Mouse (Mus musculus): ENCODE measurements around the gene Itga11. TPM values are rescaled to one million over a fixed set of nuclear protein-coding genes. Genes with fewer than 3 reads are reported as not detected.

Itga11 gene
- total and polyA plus RNA-seq, 2 experiments from 2014 or later: 0.48 to 2.2 TPM

DNA sequence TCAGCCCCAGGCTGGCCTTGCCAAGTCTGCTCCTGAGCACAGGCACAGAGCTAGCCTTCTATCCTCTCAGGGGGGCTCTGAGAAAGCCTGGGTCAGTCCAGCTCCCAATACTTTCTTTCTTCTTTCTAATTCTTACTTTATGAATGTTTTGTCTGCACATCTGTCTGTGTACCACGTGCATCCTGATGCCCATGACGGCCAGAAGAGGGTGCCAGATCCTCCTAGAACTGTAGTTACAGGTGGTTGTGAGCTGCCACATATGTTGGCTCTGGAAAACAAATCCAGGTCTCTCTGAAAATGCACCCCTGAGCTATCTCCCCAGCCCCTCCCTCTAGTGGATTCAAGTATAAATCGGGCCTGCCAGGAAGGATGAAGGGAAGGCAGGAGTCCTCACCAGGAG lies 82.0 kb downstream of the Itga11 start:
- Histone ChIP-seq H3K9me3 (ENCODE audit: low read length) (no peaks in the 10 kb centered on the region), H3K27me3 (ENCODE audit: insufficient read depth, low read length) (no peaks in the 10 kb centered on the region), H3K4me3 (ENCODE audit: low read depth, low read length) (no peak overlapping the region), H3K4me1 (ENCODE audit: insufficient read depth) (no peaks in the 10 kb centered on the region), H3K4me2 (ENCODE audit: low read depth) (no peak overlapping the region), H3K36me3 (ENCODE audit: insufficient read depth) (no peaks in the 10 kb centered on the region), H3K9ac (no peak overlapping the region), H3K27ac (ENCODE audit: low read depth, low read length) (no peak overlapping the region)
- DNase-seq (no peak), ATAC-seq (no peak)
- WGBS: 68% methylated on average over 3 of the region's 3 CpGs
- peak; percentile 45 for TF ChIP-seq CTCF (IDR thresholded peaks at IDR 0.05; ENCODE audit: low read depth)

DNA sequence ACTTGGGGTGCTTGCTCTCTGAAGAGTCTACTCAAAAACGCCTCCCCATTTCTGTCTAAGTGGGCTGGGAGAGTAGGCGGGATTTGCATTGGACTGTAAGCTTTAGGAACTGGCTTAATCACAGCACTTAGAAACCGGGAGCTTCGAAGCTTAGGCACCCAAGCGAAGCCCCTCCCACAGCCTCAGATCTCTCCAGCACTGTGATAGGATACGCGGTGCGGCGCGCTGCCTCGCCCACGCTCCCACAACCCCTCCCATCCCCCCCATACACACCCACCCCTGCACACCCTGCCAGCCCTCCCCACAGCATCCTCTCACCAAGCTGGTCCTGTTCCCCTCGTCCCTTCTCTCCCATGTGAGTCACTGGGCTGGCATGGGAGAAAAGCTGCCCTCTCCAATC lies 85.9 kb downstream of the Itga11 start:
- peak; percentile 48 for DNase-seq
- 0 out of 2 replicates have a peak overlapping the region, but pooled peaks have one; percentile 2 for H3K4me3 ChIP-seq (ENCODE audit: low read depth, low read length)
- H3K36me3 ChIP-seq (ENCODE audit: insufficient read depth): no peaks in the 10 kb centered on the region
- no peaks in the 10 kb centered on the region for H3K4me1 ChIP-seq (ENCODE audit: insufficient read depth)
- no peak for TF ChIP-seq CTCF (IDR thresholded peaks at IDR 0.05; ENCODE audit: low read depth)
- no peak overlapping the region for H3K27ac ChIP-seq (ENCODE audit: low read depth, low read length)
- peak overlapping the region; percentile 32 for H3K4me2 ChIP-seq (ENCODE audit: low read depth)
- no peaks in the 10 kb centered on the region for H3K9me3 ChIP-seq (ENCODE audit: low read length)
- H3K9ac ChIP-seq: no peak overlapping the region
- 17% methylated on average over 13 of the region's 13 CpGs for WGBS
- H3K27me3 ChIP-seq (ENCODE audit: insufficient read depth, low read length): no peaks in the 10 kb centered on the region
- ATAC-seq: peak; percentile 69; the same call in 1 of the 2 replicates

DNA sequence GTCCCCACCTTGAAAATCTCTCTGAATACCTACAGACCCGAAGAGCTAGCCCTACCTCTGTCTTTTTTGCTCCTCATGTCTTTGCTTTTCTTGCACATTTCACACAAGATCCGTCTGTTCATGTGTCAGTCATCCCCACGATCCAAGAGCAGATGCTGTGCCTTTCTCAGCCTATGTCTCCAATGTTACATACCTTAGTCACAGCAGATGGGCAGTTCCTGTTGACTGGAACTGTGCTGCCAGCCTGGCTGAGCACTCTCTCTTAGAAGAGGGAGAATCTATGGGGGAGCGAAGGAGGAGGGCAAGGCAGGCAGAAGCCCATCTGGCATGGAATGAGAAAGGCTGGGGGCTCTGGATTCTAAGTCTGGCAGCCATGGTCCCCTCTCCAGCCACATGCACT lies 87.7 kb downstream of the Itga11 start:
- H3K27me3 ChIP-seq (ENCODE audit: insufficient read depth, low read length): no peaks in the 10 kb centered on the region
- no peaks in the 10 kb centered on the region for H3K4me1 ChIP-seq (ENCODE audit: insufficient read depth)
- WGBS: 50% methylated on average over 4 of the region's 4 CpGs
- no peaks in the 10 kb centered on the region for H3K9me3 ChIP-seq (ENCODE audit: low read length)
- H3K4me2 ChIP-seq (ENCODE audit: low read depth): no peak overlapping the region
- DNase-seq: peak; percentile 38
- H3K36me3 ChIP-seq (ENCODE audit: insufficient read depth): no peaks in the 10 kb centered on the region
- peak; percentile 63; the same call in 1 of the 2 replicates for ATAC-seq
- H3K4me3 ChIP-seq (ENCODE audit: low read depth, low read length): no peak overlapping the region
- TF ChIP-seq CTCF (IDR thresholded peaks at IDR 0.05; ENCODE audit: low read depth): no peak
- no peak overlapping the region for H3K9ac ChIP-seq
- no peak overlapping the region for H3K27ac ChIP-seq (ENCODE audit: low read depth, low read length)

DNA sequence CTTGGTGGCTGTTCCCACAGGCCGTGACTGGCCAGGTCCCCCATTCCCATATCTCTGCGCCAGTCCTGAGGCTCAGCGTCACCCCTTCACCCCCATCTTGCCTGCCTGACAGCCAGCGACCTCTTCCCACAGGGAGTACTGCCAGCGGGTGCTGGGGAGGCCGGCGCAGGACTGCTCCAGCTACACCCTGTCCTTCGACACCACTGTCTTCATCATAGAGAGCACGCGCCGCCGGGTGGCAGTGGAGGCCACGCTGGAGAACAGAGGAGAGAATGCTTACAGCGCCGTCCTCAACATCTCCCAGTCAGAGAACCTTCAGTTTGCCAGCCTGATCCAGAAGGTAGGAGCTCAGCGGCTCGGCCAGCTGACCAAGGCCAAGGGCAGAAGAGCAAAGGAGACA lies 89.8 kb downstream of the Itga11 start:
- no peak overlapping the region for H3K9ac ChIP-seq
- WGBS: 77% methylated on average over 17 of the region's 17 CpGs
- TF ChIP-seq CTCF (IDR thresholded peaks at IDR 0.05; ENCODE audit: low read depth): 0 out of 2 replicates have a peak, but pooled peaks have one; percentile 16
- no peaks in the 10 kb centered on the region for H3K9me3 ChIP-seq (ENCODE audit: low read length)
- H3K27ac ChIP-seq (ENCODE audit: low read depth, low read length): no peak overlapping the region
- DNase-seq: no peak
- no peak for ATAC-seq
- H3K4me3 ChIP-seq (ENCODE audit: low read depth, low read length): no peak overlapping the region
- H3K27me3 ChIP-seq (ENCODE audit: insufficient read depth, low read length): no peaks in the 10 kb centered on the region
- no peaks in the 10 kb centered on the region for H3K36me3 ChIP-seq (ENCODE audit: insufficient read depth)
- H3K4me1 ChIP-seq (ENCODE audit: insufficient read depth): no peaks in the 10 kb centered on the region
- no peak overlapping the region for H3K4me2 ChIP-seq (ENCODE audit: low read depth)

DNA sequence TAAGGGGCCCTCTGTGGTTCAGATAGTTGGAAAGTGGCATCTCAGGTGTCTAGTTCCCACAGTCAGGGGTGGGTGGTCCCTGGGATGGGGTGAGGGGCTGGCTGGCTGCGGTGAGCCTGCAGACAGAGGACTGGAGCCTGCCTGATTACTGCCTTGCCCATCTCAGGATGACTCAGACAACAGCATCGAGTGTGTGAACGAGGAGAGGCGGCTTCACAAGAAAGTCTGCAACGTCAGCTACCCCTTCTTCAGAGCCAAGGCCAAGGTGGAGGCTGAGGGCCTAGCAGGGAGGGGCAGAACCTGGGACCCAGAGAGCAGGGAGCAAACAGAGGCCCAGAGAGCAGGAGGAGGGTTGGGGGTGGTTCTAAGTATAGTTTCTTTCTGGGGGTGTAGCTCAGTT lies 90.7 kb downstream of the Itga11 start:
- H3K27ac ChIP-seq (ENCODE audit: low read depth, low read length): no peak overlapping the region
- H3K9ac ChIP-seq: no peak overlapping the region
- no peaks in the 10 kb centered on the region for H3K4me1 ChIP-seq (ENCODE audit: insufficient read depth)
- ATAC-seq (no peak), DNase-seq (no peak)
- no peaks in the 10 kb centered on the region for H3K27me3 ChIP-seq (ENCODE audit: insufficient read depth, low read length)
- no peak overlapping the region for H3K4me2 ChIP-seq (ENCODE audit: low read depth)
- H3K36me3 ChIP-seq (ENCODE audit: insufficient read depth): no peaks in the 10 kb centered on the region
- TF ChIP-seq CTCF (IDR thresholded peaks at IDR 0.05; ENCODE audit: low read depth): no peak
- WGBS: 73% methylated on average over 5 of the region's 5 CpGs
- H3K4me3 ChIP-seq (ENCODE audit: low read depth, low read length): no peak overlapping the region
- H3K9me3 ChIP-seq (ENCODE audit: low read length): no peaks in the 10 kb centered on the region

DNA sequence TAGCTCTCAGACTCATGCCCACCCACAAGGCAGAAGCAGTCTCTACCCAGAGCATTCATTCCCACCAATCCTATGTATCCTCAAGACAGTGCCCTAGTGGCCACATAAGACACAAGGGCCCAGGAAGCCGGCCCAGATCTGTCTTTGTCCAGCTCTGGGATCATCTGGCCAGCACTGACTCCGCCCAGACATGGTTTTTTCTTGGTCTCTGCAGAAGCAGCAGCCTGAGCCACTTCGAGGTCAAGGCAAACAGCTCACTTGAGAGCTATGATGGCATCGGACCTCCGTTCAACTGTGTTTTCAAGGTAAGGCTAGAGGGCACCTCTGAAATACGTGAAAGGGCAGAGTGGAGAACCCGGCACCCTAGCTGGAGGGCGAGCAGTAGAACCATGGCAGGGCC lies 95.1 kb downstream of the Itga11 start:
- Histone ChIP-seq H3K9me3 (ENCODE audit: low read length) (no peaks in the 10 kb centered on the region), H3K4me2 (ENCODE audit: low read depth) (no peak overlapping the region), H3K9ac (no peak overlapping the region), H3K4me1 (ENCODE audit: insufficient read depth) (no peaks in the 10 kb centered on the region), H3K4me3 (ENCODE audit: low read depth, low read length) (no peak overlapping the region), H3K36me3 (ENCODE audit: insufficient read depth) (no peaks in the 10 kb centered on the region), H3K27me3 (ENCODE audit: insufficient read depth, low read length) (no peaks in the 10 kb centered on the region), H3K27ac (ENCODE audit: low read depth, low read length) (no peak overlapping the region)
- ATAC-seq (no peak), DNase-seq (no peak)
- no peak for TF ChIP-seq CTCF (IDR thresholded peaks at IDR 0.05; ENCODE audit: low read depth)
- 84% methylated on average over 8 of the region's 8 CpGs for WGBS

DNA sequence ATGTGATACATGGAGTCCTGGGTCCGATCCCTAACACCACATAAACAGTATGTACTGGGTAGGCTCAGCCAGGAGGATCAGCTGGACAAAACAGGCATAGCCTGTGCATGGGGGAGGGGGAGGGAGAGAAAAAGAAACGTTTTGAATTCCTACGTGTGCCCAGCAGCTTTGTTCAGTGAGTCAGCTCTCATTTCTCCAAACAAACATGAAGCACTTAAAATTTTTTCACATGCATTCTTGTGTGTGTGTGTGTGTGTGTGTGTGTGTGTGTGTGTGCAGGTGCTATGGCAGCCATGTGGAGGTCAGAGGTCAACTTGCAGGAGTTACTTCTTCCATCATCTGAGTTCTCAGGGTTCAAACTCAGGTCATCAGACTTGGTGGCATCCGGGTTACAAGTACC lies 97.8 kb downstream of the Itga11 start:
- no peak for TF ChIP-seq CTCF (IDR thresholded peaks at IDR 0.05; ENCODE audit: low read depth)
- no peak overlapping the region for H3K9ac ChIP-seq
- no peak overlapping the region for H3K4me3 ChIP-seq (ENCODE audit: low read depth, low read length)
- H3K36me3 ChIP-seq (ENCODE audit: insufficient read depth): no peaks in the 10 kb centered on the region
- H3K27ac ChIP-seq (ENCODE audit: low read depth, low read length): no peak overlapping the region
- H3K9me3 ChIP-seq (ENCODE audit: low read length): no peaks in the 10 kb centered on the region
- ATAC-seq (no peak), DNase-seq (no peak)
- H3K4me2 ChIP-seq (ENCODE audit: low read depth): no peak overlapping the region
- H3K27me3 ChIP-seq (ENCODE audit: insufficient read depth, low read length): no peaks in the 10 kb centered on the region
- H3K4me1 ChIP-seq (ENCODE audit: insufficient read depth): no peaks in the 10 kb centered on the region
- 72% methylated on average over 4 of the region's 4 CpGs for WGBS
